Mouse (Mus musculus) embryonic fibroblast, embryonic 13.5 days (primary cell): ENCODE results near the gene Med13l. TPM values are rescaled to one million over a fixed set of nuclear protein-coding genes. Genes with fewer than 3 reads are reported as not detected.

Experiments used
- H3K27ac ChIP-seq: 2 replicates; pipeline ENCODE4 v1.5.1; 2012; ENCODE audit warnings: low read length, control low read depth, inconsistent platforms; ENCODE audit not compliant: insufficient read depth
- H3K4me1 ChIP-seq: 2 replicates; pipeline ENCODE4 v1.6.1; 2011; ENCODE audit warnings: low read length; ENCODE audit not compliant: control insufficient read depth, insufficient read depth
- H3K4me3 ChIP-seq: 2 replicates; pipeline ENCODE4 v1.5.1; 2011; ENCODE audit warnings: mild to moderate bottlenecking, control low read depth, low read length; ENCODE audit not compliant: insufficient read depth
- CTCF ChIP-seq: IDR thresholded peaks from 2 replicates; pipeline ENCODE4 v1.5.1; 2011; ENCODE audit warnings: mild to moderate bottlenecking, control low read depth, low read length, moderate library complexity, borderline replicate concordance; ENCODE audit not compliant: insufficient read depth
- POLR2A ChIP-seq: IDR thresholded peaks from 2 replicates; pipeline ENCODE4 v1.6.1; 2011; ENCODE audit warnings: low read depth, mild to moderate bottlenecking, control low read depth, low read length, moderate library complexity
- polyA plus RNA-seq: library from polyadenylated mRNA; stranded (reverse); fragments of >200 nt; gene quantifications from 2 replicates; pipeline ENCODE4 v1.2.4, GENCODE M21; 2011; ENCODE audit warnings: low read depth; ENCODE audit not compliant: missing spikeins, insufficient read length

Med13l gene
- polyA plus RNA-seq, 1 experiment = 57.8 TPM

- no peak for TF ChIP-seq POLR2A
- no peak for TF ChIP-seq CTCF
- Histone ChIP-seq H3K27ac (no peak overlapping the region), H3K4me3 (no peak overlapping the region), H3K4me1 (peaks cover 9% of the 10 kb centered on the region)
Measured at GRCm38 (mm10) chr5:118567395-118567794, 6.9 kb downstream of the Med13l start.

DNA sequence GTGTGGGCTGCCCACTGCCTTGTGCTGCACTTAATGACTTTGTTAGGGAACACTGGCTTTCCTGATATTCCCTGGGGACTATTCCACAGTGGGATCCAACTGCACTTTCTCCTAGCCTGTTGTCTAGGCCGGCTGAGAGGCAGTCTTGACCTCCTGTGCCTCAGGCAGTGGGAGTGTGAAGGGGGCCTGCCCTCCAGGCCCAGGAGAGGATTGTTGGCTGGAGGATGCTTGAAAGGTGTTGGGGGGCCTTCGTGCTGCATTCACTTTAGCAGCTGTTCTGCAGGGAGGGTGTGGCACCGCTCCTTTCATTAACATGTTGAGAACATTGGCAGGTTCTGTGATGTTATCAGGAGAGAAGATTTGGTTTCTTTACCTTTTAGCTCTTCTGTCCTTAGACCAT, 8.5 kb downstream of the Med13l start:
- H3K4me1 ChIP-seq = peaks cover 15% of the 10 kb centered on the region
- H3K27ac ChIP-seq = no peak overlapping the region

DNA sequence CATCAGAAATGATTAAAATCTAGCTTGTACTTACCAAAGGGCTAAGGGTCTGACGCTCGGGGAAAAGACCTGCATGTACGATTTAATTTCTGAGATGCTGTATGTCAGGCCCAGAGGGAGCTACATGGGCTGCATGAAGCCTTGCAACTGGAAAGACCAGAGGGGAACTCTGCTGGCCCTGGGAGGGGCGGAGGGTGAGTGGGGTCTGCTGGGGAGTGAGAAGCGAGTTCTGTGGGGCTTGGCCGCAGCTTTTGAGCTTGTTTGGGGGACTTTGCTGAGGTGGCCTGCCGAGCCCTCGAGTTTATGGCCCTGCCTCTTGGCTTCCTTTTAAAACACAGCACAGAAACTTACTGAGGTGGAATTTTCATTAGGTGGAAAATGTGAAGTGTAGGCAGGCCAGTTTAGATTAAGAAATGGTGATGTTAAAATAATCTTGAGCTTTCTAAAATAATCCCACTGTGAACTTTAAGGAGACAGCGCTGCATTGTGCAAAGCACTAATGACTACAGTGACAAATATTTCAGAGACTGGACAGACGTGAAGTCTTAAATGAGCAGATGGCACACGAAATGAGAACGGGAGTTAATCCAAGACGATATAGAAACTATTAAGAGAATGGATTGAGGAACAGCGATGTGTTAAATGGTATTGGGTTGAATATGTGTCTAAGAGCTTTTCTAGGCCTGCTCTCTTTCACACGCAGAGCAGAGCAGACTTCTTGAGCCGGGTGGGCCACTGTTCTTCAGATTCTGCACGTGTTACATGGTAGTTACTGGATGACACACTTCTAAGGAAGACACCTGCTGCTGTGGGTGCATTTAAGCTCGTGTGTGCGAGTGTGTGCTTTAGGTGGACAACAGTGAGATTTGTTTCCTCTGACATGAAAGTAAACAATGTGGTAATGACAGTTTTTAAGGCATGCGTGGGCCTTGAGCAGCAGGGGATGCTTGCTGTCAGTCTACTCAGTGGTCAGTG, 9.4 kb downstream of the Med13l start:
- no peak overlapping the region for H3K4me3 ChIP-seq
- peaks cover 22% of the 10 kb centered on the region for H3K4me1 ChIP-seq
- H3K27ac ChIP-seq = no peak overlapping the region
- no peak for TF ChIP-seq POLR2A
- no peak for TF ChIP-seq CTCF

More for the DNA sequence above, 8.5 kb downstream of the Med13l start:
- no peak for TF ChIP-seq CTCF
- no peak for TF ChIP-seq POLR2A
- H3K4me3 ChIP-seq = no peak overlapping the region

GRCm38 (mm10) chr5:118571504-118571903, 11.0 kb downstream of the Med13l start:
- no peak overlapping the region for H3K27ac ChIP-seq
- peaks cover 22% of the 10 kb centered on the region for H3K4me1 ChIP-seq
- no peak overlapping the region for H3K4me3 ChIP-seq
- TF ChIP-seq CTCF (no peak), POLR2A (no peak)

- Histone ChIP-seq H3K27ac (no peak overlapping the region), H3K4me1 (peaks cover 22% of the 10 kb centered on the region), H3K4me3 (no peak overlapping the region)
- no peak for TF ChIP-seq CTCF
Measured at GRCm38 (mm10) chr5:118574236-118574635, 13.8 kb downstream of the Med13l start.

- no peak overlapping the region for H3K27ac ChIP-seq
- TF ChIP-seq POLR2A (no peak), CTCF (no peak; the same call in 1 of the 2 replicates)
- peaks cover 22% of the 10 kb centered on the region for H3K4me1 ChIP-seq
- H3K4me3 ChIP-seq = no peak overlapping the region
Measured at GRCm38 (mm10) chr5:118574997-118575396, 14.5 kb downstream of the Med13l start.

- Histone ChIP-seq H3K4me3 (no peak overlapping the region), H3K4me1 (peaks cover 20% of the 10 kb centered on the region), H3K27ac (no peak overlapping the region)
- TF ChIP-seq CTCF = no peak
- no peak for TF ChIP-seq POLR2A
Measured at GRCm38 (mm10) chr5:118575909-118576308, 15.4 kb downstream of the Med13l start.

GRCm38 (mm10) chr5:118576731-118577130, 16.3 kb downstream of the Med13l start:
- no peak overlapping the region for H3K4me3 ChIP-seq
- TF ChIP-seq POLR2A (no peak), CTCF (no peak)
- no peak overlapping the region for H3K27ac ChIP-seq
- H3K4me1 ChIP-seq = peaks cover 17% of the 10 kb centered on the region

DNA sequence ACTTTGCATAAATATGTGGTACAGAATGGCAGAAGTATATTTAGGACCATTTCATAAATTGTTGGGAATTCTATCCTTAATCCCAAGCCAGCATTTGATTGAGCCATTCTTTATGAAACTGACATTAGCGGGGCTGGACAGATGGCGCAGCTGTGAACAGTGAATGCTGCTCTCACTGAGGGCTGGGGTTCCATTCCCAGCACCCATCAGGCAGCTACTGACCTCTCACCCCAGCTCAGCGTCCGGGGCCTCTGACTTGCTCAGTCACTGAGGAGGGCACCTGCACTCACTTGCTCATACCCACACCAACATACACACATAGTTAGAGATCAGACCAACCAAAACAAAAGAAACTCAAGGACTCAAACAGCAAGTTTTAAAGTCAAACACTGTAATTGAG, 24.9 kb downstream of the Med13l start:
- TF ChIP-seq POLR2A (no peak), CTCF (no peak)
- H3K27ac ChIP-seq = no peak overlapping the region
- H3K4me3 ChIP-seq = no peak overlapping the region
- H3K4me1 ChIP-seq = peaks cover 22% of the 10 kb centered on the region

GRCm38 (mm10) chr5:118586560-118586959, 26.1 kb downstream of the Med13l start:
- TF ChIP-seq POLR2A (no peak), CTCF (no peak)
- Histone ChIP-seq H3K4me1 (peaks cover 27% of the 10 kb centered on the region), H3K27ac (no peak overlapping the region), H3K4me3 (no peak overlapping the region)
